Mouse (Mus musculus) lung, embryonic 16.5 days (tissue): ENCODE measurements around the gene Bglap3. TPM values are rescaled to one million over a fixed set of nuclear protein-coding genes. Genes with fewer than 3 reads are reported as not detected.

Experiments used
- ATAC-seq: fragments of 200-750 bp; cut with Nextera tagmentation; 2 replicates; pipeline ENCODE4 v1.8.0; 2017; ENCODE audit warnings: low read depth, mild to moderate bottlenecking, moderate library complexity
- H3K27ac ChIP-seq: fragments of 300-500 bp; sonication (generic); 2 replicates; pipeline ENCODE4 v1.5.1; 2014; ENCODE audit warnings: mild to moderate bottlenecking, control low read depth, low read length
- H3K27me3 ChIP-seq: fragments of 300-500 bp; sonication (generic); 2 replicates; pipeline ENCODE4 v1.6.1; 2014; ENCODE audit warnings: low read depth, low read length, mixed read lengths; ENCODE audit not compliant: control insufficient read depth, insufficient read depth
- H3K36me3 ChIP-seq: fragments of 300-500 bp; sonication (generic); 2 replicates; pipeline ENCODE4 v1.6.1; 2014; ENCODE audit warnings: low read length; ENCODE audit not compliant: control insufficient read depth, insufficient read depth
- H3K4me1 ChIP-seq: fragments of 300-500 bp; sonication (generic); replicated peaks from 2 replicates; pipeline ENCODE4 v1.6.1; 2014; ENCODE audit warnings: low read length, mixed read lengths; ENCODE audit not compliant: control insufficient read depth, insufficient read depth
- H3K4me2 ChIP-seq: fragments of 300-500 bp; sonication (generic); 2 replicates; pipeline ENCODE4 v1.6.1; 2014; ENCODE audit warnings: low read depth, low read length, control low read depth
- H3K4me3 ChIP-seq: fragments of 300-500 bp; sonication (generic); 2 replicates; pipeline ENCODE4 v1.5.1; 2014; ENCODE audit warnings: mild to moderate bottlenecking, low read length, control low read depth
- H3K9ac ChIP-seq: fragments of 300-500 bp; sonication (generic); 2 replicates; pipeline ENCODE4 v1.6.1; 2014; ENCODE audit warnings: low read length, control low read depth
- H3K9me3 ChIP-seq: fragments of 300-500 bp; sonication (generic); 2 replicates; pipeline ENCODE4 v1.6.1; 2016; ENCODE audit warnings: low read length; ENCODE audit not compliant: control insufficient read depth
- WGBS: fragments of 180-500 bp; shearing (Covaris S2); extraction: QIAGEN DNeasy Blood & Tissue Kit; methylation state at CpG from one replicate; pipeline ENCODE4 v1.1.7; 2014; 5-methylcytosine and 5-hydroxymethylcytosine counted together
- polyA plus RNA-seq: library from polyadenylated mRNA; unstranded; fragments of >200 nt; fragmentation: Nextera tagmentation; extraction: Ambion mirVana; gene quantifications from 2 replicates; pipeline ENCODE4 v1.2.1, GENCODE M21; 2015

Gene Bglap3
- polyA plus RNA-seq, 1 experiment from 2014 or later, result 0.13 TPM

DNA sequence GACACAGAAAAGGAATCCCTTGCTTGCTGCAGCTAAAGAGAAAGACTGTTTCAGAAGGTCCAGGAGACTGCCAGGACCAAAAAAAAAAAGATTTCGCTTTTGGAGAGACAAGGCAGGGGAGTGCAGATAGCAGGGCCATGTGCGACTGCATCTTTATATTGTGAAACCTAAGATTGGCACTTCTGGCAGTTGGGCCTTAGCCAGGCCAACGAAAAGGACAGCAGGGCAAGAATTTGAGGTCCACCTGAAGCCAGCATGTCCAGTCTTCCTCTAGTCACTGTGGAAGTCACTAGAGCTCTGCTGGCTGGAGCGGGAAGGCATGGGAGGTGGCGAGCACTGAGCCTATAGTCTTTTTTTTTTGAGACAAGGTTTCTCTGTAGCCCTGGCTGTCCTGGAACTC lies 36.4 kb upstream of the Bglap3 start:
- Histone ChIP-seq H3K4me2 (peak overlapping the region; percentile 65), H3K27ac (no peak overlapping the region), H3K27me3 (no peaks in the 10 kb centered on the region), H3K36me3 (peaks cover 3% of the 10 kb centered on the region; the same call in 1 of the 2 replicates), H3K4me3 (peak overlapping the region; percentile 79), H3K9me3 (no peaks in the 10 kb centered on the region), H3K9ac (peak overlapping the region; percentile 97), H3K4me1 (peaks cover 17% of the 10 kb centered on the region)
- no peak for ATAC-seq
- WGBS, result 49% methylated on average over 5 of the region's 5 CpGs

DNA sequence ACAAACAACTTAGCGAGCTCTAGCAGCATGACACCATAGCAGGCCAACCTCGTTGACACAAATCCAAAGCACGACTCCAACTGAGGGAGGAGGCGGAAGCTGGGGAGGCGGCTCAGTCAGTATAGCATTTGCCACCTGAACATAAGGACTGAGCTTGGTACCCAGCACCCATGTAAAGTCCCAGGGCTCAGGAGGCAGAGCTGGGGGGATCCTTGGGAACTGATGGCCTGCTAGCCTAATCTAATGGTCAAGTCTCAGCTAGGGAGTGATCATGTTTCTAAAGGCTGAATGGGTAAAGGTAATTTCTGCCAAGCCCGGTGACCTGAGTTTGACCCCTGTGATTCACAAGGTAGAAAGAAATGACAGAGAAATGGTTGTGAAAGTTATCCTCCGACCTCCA lies 35.0 kb upstream of the Bglap3 start:
- no peaks in the 10 kb centered on the region for H3K9me3 ChIP-seq
- WGBS, result 51% methylated on average over 7 of the region's 7 CpGs
- H3K27ac ChIP-seq, result no peak overlapping the region
- H3K36me3 ChIP-seq, result peaks cover 3% of the 10 kb centered on the region; the same call in 1 of the 2 replicates
- no peak overlapping the region for H3K9ac ChIP-seq
- no peaks in the 10 kb centered on the region for H3K27me3 ChIP-seq
- H3K4me1 ChIP-seq, result peaks cover 17% of the 10 kb centered on the region
- ATAC-seq, result no peak
- no peak overlapping the region for H3K4me2 ChIP-seq
- no peak overlapping the region for H3K4me3 ChIP-seq

DNA sequence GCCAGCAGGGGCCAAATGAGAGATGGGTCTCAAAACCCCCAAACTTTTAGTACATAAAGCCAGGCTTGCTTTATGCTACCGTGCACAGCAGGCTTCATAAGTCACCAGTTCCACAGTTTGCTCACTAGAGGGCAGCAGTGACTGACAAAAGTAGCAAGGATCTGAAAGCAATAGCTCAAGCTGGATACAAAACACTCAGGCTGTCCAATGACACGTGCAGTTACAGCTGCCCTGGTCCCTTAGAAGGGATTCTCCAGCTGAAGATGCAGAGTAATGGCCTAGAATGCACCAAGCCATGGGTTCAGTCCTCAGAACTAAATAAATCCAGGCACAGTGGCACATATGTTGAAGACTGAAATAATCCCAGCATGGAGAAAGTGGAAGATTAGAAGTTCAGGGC lies 34.5 kb upstream of the Bglap3 start:
- Histone ChIP-seq H3K27me3 (no peaks in the 10 kb centered on the region), H3K36me3 (peaks cover 2% of the 10 kb centered on the region; the same call in 1 of the 2 replicates), H3K4me2 (no peak overlapping the region), H3K4me3 (no peak overlapping the region), H3K9me3 (no peaks in the 10 kb centered on the region), H3K4me1 (peaks cover 17% of the 10 kb centered on the region), H3K27ac (no peak overlapping the region), H3K9ac (no peak overlapping the region)
- 0% methylated on average over 2 of the region's 2 CpGs for WGBS
- ATAC-seq, result 0 out of 2 replicates have a peak, but pooled peaks have one; percentile 7

DNA sequence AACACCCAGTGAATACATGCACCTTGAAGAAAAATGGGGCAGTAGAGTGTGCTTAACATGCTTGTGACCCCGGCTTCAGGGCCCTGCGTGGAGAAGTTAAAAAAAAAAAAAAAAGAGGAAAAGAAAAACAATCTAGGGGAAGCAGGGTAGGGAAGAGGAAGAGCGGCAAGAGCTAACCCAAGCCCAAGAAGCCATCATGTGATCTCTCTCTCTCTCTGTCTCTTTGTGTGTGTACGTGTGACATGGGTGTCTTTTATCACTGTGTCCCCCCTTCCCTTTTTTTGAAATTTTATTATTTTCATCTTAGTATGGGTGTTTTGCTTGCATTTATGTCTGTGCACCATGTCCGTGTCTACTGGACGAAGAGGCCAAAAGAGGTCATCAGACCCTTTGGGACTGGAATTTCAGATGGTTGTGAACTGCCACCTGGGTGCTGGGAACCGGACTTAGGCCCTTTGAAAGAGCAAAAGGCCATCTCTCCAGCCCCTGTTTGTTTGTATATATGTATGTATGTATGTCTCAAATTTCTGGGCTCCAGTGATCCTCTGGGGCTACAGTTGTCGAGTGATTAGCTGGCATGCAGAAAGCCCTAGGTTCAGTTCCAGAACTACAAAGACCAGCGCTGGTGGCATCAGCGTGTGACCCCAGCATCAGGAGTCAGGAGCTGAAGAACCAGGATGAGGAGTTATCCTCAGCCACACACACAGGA lies 31.1 kb upstream of the Bglap3 start:
- Histone ChIP-seq H3K4me2 (no peak overlapping the region), H3K4me3 (no peak overlapping the region), H3K27me3 (no peaks in the 10 kb centered on the region), H3K27ac (no peak overlapping the region), H3K4me1 (peaks cover 6% of the 10 kb centered on the region), H3K36me3 (peaks cover 4% of the 10 kb centered on the region), H3K9me3 (no peaks in the 10 kb centered on the region), H3K9ac (no peak overlapping the region)
- 87% methylated on average over 10 of the region's 10 CpGs for WGBS
- ATAC-seq, result no peak

DNA sequence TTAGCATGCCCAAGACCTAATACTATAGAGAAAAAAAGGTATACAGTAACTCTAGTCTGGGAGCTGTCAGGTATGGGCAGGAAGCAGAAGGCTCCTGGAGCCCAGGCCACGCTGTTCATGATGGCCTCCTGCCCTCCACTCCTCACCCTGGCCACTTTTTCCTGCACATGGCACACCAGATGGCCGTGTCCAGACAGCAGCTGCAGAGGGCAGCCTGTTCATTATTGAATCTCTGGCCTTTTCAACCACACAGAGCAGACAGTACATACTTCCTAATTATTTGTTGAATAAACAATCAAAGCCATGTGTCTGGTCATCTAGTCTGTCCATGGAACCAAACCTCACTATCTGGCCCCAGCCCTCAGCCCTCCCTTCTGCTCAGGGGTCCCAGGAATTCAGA lies 26.1 kb upstream of the Bglap3 start:
- Histone ChIP-seq H3K27me3 (no peaks in the 10 kb centered on the region), H3K4me1 (no peaks in the 10 kb centered on the region), H3K4me2 (no peak overlapping the region), H3K27ac (no peak overlapping the region), H3K4me3 (no peak overlapping the region), H3K36me3 (peaks cover 12% of the 10 kb centered on the region), H3K9me3 (no peaks in the 10 kb centered on the region), H3K9ac (no peak overlapping the region)
- WGBS, result 81% methylated on average over 2 of the region's 2 CpGs
- ATAC-seq, result no peak

DNA sequence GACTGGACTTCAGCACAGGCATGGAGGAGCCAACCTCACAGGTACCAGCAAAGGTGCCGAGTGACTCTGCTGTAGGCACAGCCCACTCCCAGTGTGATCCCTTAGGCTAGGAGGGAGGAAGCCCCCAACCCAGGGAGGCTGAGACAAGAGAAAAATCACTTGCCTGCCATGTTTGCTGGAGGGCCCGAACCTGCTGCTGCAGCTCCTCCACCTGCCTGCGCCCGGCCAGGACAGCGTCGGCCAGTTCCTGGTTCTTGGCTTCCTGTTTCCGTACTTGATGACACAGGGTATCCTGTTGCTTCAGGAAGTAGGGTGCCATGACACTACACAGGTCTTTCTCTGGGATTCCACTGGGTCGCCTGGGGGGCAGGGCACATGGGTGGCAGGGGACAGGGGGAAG lies 23.2 kb upstream of the Bglap3 start:
- H3K9me3 ChIP-seq, result no peaks in the 10 kb centered on the region
- H3K4me3 ChIP-seq, result no peak overlapping the region
- WGBS, result 80% methylated on average over 8 of the region's 8 CpGs
- H3K4me2 ChIP-seq, result no peak overlapping the region
- no peak overlapping the region for H3K27ac ChIP-seq
- no peaks in the 10 kb centered on the region for H3K4me1 ChIP-seq
- H3K9ac ChIP-seq, result no peak overlapping the region
- peaks cover 9% of the 10 kb centered on the region; the same call in 1 of the 2 replicates for H3K36me3 ChIP-seq
- H3K27me3 ChIP-seq, result no peaks in the 10 kb centered on the region
- no peak for ATAC-seq

DNA sequence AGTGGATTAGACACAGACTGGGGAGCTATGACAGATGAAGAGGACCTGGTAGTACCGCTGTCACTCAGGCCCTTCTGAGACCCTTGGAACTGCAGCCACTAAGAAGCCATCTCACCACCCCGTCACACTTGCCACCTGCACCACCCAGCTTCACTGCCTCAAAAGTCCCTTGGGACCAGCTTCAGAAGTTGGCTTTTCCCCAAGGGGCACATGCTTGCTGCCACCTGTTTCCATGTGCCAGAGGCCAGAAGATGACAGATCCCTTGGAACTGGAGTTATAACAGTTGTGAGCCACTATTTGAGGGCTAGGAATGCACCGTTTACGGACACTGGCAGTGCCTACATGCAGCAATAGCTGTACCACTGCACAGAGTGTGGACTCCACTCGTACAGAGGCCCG lies 22.7 kb upstream of the Bglap3 start:
- H3K4me1 ChIP-seq, result no peaks in the 10 kb centered on the region
- no peaks in the 10 kb centered on the region for H3K9me3 ChIP-seq
- no peak overlapping the region for H3K4me3 ChIP-seq
- peaks cover 9% of the 10 kb centered on the region; the same call in 1 of the 2 replicates for H3K36me3 ChIP-seq
- ATAC-seq, result no peak
- WGBS, result 95% methylated on average over 6 of the region's 6 CpGs
- H3K27me3 ChIP-seq, result no peaks in the 10 kb centered on the region
- no peak overlapping the region for H3K9ac ChIP-seq
- H3K27ac ChIP-seq, result no peak overlapping the region
- no peak overlapping the region for H3K4me2 ChIP-seq

DNA sequence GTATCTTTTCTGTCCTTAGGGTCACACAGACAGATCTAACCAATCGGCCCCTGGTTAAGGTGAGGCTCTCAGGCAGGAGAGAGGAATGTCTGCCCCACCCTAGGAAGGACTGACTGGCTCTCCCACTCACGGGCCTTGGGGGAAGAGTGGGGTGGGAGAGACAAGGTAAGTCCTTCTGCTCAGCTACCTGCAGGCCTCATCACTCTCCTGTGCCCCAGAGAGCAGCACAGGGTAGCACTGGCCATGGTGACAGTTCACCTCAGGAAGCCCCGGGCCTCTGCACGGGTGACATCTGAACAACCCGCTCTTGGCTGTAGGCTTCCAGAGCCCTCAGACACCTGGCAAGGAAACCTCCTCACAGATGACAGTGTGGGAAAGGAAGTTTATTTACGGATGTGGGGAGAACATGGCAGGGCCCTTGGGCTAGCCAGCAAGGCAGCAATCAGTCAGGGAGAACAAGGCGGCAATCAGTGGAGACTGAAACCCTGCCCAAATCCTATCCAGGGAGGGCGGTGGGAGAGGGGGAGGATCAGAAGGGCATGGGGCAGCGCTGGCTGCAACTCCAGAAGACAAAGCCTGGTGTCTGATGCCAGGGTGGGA lies 21.3 kb upstream of the Bglap3 start:
- H3K36me3 ChIP-seq, result peaks cover 12% of the 10 kb centered on the region; the same call in 1 of the 2 replicates
- no peaks in the 10 kb centered on the region for H3K4me1 ChIP-seq
- H3K9ac ChIP-seq, result no peak overlapping the region
- H3K4me2 ChIP-seq, result no peak overlapping the region
- ATAC-seq, result no peak
- H3K27me3 ChIP-seq, result no peaks in the 10 kb centered on the region
- no peak overlapping the region for H3K27ac ChIP-seq
- no peaks in the 10 kb centered on the region for H3K9me3 ChIP-seq
- 76% methylated on average over 9 of the region's 9 CpGs for WGBS
- no peak overlapping the region for H3K4me3 ChIP-seq

DNA sequence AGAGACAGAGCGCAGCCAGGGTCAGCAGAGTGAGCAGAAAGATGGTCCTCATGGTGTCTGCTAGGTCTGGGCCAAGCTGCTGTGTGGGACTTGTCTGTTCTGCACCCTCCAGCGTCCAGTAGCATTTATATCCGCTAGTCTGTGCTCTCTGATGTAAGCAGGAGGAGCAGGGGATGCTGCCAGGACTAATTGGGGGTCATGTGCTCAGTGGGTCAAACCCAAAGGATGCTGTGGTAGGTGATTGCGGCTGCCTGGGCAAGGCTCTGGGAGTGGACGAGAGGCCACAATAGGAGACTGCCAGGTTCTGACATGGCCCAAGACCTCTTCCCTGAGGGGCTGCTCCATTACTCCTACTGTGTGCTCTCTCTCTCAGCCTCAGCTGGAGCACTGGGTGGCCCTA lies 11.8 kb upstream of the Bglap3 start, which contains the start of gene Bglap:
Gene Bglap (minus strand): TSS at position 101 of the 400 bp plus-strand sequence.
- no peak within 1 kb of the TSS for H3K9ac ChIP-seq
- no peaks in the 10 kb centered on the region for H3K9me3 ChIP-seq
- H3K4me1 ChIP-seq, result no peaks in the 10 kb centered on the region
- H3K27me3 ChIP-seq, result no peaks in the 10 kb centered on the region
- H3K36me3 ChIP-seq, result no peaks in the 10 kb centered on the region
- ATAC-seq, result no peak
- no peak within 1 kb of the TSS for H3K4me3 ChIP-seq
- 70% methylated on average over 5 of the region's 5 CpGs for WGBS
- no peak within 1 kb of the TSS for H3K4me2 ChIP-seq
- H3K27ac ChIP-seq, result no peak within 1 kb of the TSS
